Mouse (Mus musculus) adrenal gland, postnatal 14 days (tissue): Measurements from ENCODE around the gene Acoxl. TPM values are rescaled to one million over a fixed set of nuclear protein-coding genes. Genes with fewer than 3 reads are reported as not detected.
A peak's percentile ranks its signal among the peaks of the same experiment; 100 is the strongest.
"Not testable (repeated sequence)": the region's sequence is repeated elsewhere in the genome, so short reads cannot be mapped to it uniquely, and the experiment has no call there.

ENCODE experiments used
- DNase-seq: peaks from one replicate; pipeline ENCODE4 v3.0.0; 2021; ENCODE audit warnings: mixed read lengths
- total RNA-seq: library from RNA; stranded (reverse); gene quantifications from 2 replicates; pipeline ENCODE4 v1.2.3, GENCODE M21; 2021

The Acoxl gene
- total RNA-seq, 1 experiment from 2014 or later, result 0.48 TPM

GRCm38 (mm10) chr2:128079316-128079715, 240.6 kb downstream of the Acoxl start:
- no peak for DNase-seq

- DNase-seq, result no peak
Measured at GRCm38 (mm10) chr2:128083844-128084243, 245.2 kb downstream of the Acoxl start.

- no peak for DNase-seq
Measured at GRCm38 (mm10) chr2:128084607-128085006, 245.9 kb downstream of the Acoxl start.

DNA sequence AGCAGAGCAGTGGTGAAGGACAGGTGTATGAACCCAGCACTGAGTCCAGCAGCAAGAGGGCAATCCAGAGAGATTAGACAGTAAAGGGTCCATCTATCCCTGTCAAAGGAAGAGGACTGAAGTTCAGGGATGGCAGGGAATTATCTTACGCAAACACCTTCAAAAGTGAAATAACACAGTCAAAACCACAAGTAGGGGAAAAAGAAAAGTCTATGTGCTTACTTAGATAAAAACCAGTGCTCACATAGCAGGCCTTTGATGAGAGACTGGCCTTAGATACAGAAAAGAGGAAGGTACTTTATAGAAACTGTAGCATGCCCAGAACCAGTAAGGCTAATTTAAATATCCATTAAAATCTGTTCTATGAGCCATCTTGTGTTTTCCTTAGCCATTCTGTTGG, 246.8 kb downstream of the Acoxl start:
- DNase-seq, result no peak

DNA sequence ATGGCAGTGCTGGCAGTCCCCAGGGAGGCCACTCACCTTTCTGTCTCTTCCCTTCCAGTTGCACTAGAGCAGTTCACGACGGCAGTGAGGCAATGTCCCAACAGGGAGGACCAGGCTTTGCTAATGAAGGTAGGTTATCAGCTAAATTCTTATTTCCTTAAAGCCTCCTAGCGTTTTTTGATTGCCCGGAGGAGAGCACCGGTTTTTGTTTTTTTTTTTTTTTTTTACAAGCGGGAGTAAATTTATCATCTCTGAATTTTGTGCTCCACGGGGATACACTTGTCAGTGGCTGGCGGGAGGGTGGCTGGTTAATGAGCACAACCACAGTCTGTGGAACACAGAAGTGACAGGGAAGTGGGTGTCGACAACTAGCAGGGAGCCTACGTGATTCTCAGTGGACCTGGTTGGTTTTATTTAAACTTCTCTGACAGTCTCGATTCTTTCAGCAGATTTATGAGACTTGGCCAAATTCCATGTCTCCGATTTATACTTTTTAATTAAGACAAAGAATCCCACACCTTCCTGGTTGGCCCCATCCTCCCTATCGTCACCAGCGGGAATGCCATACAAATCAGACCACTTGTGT, 247.7 kb downstream of the Acoxl start:
- no peak for DNase-seq

DNA sequence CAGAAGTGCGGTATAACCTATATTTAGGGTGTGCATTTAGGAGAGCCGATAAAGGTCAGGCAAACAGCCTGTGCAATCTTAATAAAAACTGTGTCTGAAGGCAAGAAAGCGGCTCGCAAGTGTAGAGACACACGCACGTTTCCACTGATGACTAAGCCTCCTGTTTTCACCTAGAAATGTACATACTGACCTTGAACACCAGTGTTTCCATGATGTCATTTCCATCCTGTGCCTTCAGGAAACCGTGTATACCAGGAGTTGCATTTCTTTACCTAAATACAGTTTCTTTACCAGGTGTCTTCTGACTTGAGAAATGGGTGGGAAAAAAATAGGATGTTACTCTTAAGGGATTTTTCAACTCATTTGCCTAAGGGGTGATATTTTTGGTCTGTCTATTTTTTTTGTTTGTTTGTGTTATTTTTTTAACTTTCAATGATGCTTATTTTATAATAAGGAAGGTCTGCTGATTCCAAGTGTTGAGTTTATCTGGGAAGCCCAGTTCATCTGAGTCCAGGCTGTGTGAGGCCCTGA, 248.4 kb downstream of the Acoxl start:
- no peak for DNase-seq

DNA sequence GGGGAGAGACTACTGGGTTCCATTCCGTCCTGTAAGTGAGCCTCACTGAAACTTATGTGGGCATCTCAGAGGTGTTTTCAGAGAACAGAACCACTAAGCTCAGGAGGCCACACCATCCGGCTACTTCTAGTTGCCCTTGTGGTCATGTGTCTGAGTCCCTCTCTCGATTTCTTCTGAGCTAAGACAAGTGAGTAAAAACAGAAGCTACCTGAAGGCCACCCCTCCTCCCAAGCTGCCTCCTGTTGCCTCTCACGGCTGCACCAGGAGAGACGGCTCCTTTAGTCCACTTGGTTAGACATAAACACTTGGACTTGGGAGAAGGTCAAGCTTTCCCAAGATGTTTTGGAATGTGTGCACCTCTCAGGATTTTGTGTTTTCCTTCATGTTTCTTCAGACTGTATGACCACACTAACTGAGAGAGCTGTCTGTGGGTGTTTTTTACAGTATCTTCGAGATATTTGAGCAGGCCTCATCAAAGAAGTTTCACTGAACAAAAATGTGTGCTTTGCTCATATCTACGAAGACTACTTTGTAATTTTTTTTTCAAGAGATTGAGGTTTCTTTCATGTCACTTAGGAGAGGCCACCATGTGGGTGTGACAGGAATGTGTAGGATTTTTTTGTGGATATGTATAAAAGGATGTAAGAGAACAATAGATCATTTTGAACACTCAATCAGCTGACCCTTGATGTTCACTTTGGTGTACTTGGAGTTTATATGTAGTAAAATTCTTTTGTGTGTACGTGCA, 249.3 kb downstream of the Acoxl start:
- no peak for DNase-seq

GRCm38 (mm10) chr2:128090283-128090885, 251.7 kb downstream of the Acoxl start:
- no peak for DNase-seq

DNA sequence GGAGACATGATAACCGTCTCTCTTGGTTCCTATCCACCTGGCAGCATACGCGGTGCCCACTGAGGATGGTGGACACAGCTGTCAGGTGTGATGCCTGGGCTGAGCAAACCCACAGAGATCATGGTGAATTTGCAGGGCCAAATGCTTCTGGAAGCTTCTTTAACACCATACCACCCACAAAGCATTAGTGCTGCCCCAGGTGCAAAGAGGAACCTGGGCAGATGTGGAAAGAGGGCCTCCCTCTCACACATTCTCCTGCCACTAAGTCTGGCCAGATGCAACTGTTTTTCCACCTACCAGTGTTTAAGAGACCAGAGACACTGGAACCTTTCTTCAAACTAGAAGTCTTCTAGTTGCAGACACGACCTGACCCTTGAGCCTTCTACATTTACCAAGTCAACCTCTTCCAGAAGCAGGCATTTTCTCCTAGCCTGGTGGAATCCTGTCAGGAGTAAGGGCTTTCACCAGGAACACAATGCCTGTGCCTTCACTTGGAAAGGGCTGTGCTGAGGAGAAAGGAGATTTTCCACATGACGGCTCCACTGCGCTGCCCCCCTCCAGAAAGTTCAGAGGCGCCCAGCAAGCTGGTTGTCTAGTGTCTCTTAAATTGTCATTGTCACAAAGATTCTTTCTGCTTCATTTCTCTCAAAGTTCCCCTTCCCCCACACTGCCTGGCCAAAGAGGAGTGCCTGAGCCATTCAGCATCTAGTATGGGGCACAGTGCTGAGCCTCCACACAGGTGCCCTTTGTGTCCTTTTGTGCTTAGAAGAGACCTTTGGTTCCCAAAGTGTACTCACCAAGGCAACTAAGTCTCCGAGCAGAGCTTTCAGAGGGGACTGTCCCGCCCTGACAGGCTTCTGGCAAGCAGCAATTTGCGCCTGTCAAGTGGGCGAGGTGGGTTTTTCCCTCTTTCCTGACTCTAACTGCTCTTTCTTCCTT, 253.0 kb downstream of the Acoxl start:
- no peak for DNase-seq

GRCm38 (mm10) chr2:128092451-128092850, 253.8 kb downstream of the Acoxl start:
- no peak for DNase-seq

- peak; percentile 12 for DNase-seq
Measured at GRCm38 (mm10) chr2:128094196-128094595, 255.5 kb downstream of the Acoxl start.

GRCm38 (mm10) chr2:128094602-128095001, 255.9 kb downstream of the Acoxl start:
- no peak for DNase-seq

DNA sequence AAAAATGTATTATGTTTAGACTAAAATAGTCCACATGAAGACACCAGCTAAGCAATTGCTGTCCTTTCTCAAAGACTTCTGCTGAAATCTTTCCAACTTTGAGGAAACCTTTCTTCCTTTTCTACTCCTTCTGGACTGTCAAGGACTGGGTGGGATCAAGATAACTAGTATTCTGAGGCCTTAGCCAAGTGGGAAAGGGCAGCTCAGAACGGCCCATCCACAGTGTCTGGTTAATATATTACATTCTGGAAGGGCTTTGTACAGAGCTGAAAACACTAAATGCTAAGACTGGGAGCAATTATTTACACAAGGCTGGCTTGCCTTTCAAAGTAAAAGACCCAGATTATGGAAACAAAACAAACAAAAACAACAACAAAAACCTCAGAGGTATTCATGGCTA, 256.6 kb downstream of the Acoxl start:
- no peak for DNase-seq

- DNase-seq, result no peak
Measured at GRCm38 (mm10) chr2:128096070-128096469, 257.4 kb downstream of the Acoxl start.

- not testable (repeated sequence) for DNase-seq
Measured at GRCm38 (mm10) chr2:128098118-128098517, 259.4 kb downstream of the Acoxl start.

GRCm38 (mm10) chr2:128102086-128102485, 263.4 kb downstream of the Acoxl start:
- no peak for DNase-seq

- no peak for DNase-seq
Measured at GRCm38 (mm10) chr2:128104815-128105214, 266.1 kb downstream of the Acoxl start.

GRCm38 (mm10) chr2:128105651-128106050, 267.0 kb downstream of the Acoxl start:
- no peak for DNase-seq

DNA sequence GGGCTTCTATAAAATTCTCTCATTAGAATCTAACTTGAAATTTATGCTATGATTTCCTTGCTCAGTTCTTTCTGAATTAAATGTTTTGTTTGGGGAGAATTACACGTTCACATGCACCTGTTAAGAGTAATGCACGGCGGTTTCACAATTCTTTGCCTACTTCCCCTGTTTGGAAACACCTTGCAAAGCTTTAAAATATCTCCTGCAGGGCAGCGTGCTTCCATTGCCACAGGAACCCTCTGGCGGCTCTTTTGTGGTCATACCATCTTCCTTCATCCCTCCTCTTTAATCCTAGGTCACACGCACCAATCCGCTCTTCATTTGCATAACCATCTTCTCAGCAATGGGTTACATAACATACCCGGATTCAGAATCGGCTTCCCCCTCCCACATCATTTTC, 272.9 kb downstream of the Acoxl start:
- DNase-seq, result no peak

- DNase-seq, result no peak
Measured at GRCm38 (mm10) chr2:128114621-128115020, 275.9 kb downstream of the Acoxl start.

GRCm38 (mm10) chr2:128115579-128115978, 276.9 kb downstream of the Acoxl start:
- DNase-seq, result no peak

DNA sequence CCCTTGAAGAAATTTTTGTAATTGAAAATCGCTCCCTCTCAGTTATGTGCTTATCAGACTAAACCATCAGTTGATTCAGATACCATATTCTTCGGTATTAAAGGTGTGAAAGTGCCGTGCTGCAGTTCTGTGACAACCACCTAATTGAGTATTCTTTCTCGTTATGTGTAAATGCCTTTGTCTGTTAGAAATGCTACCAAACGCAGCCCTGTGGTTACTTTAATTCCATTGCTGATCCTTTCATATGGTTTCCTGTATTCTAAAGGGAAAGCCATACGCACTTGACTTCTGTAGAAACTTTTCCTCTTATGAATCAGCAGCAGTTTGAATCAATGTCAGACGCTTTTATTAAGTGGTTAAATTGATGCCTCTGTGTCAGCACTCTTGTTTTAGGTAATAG, 278.9 kb downstream of the Acoxl start:
- no peak for DNase-seq
